Mouse (Mus musculus): ENCODE measurements around the gene Tpd52l2. TPM values are rescaled to one million over a fixed set of nuclear protein-coding genes. Genes with fewer than 3 reads are reported as not detected.

Gene Tpd52l2
- 162 and 169 TPM in 2 replicates for polyA plus RNA-seq (2015; fragmentation: Nextera tagmentation; extraction: Ambion mirVana)

GRCm38 (mm10) chr2:181496831-181497547 is at the start of gene Tpd52l2:
TSS of gene Tpd52l2 (plus strand) at chr2:181497142.
- 0% methylated on average over 46 of the region's 46 CpGs for WGBS
- H3K4me2 ChIP-seq (replicated peaks): peak within 1 kb of the TSS; percentile 97
- ATAC-seq (ENCODE audit: low FRiP score, low read depth): peak; percentile 97
- peak within 1 kb of the TSS; percentile 85 for H3K9ac ChIP-seq
- peaks cover 26% of the 10 kb centered on the region for H3K36me3 ChIP-seq
- H3K27ac ChIP-seq: peak within 1 kb of the TSS; percentile 85
- no peaks in the 10 kb centered on the region for H3K9me3 ChIP-seq
- H3K4me3 ChIP-seq: peak within 1 kb of the TSS; percentile 66
- H3K4me1 ChIP-seq: peaks cover 15% of the 10 kb centered on the region
- no peaks in the 10 kb centered on the region for H3K27me3 ChIP-seq

DNA sequence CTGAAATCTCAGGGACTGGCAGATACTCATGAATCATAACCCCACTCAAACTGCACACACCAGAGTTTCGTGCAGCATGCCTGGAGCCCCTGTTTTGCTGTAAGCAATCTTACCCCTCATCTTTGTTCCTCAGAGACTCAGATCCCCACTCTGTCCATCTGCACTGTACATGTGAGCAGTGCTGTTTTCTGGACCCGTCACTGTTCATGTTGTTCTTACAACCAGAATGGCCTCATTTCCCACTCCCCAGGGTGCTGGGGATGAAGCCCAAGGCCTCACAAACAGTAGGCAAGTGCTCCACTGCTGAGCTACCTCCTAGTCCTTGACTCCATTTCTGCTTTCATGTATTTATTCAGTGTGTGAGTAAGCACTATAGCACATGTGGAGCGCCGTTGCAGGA is 44.8 kb upstream of the Tpd52l2 start:
- peaks cover 7% of the 10 kb centered on the region for H3K27me3 ChIP-seq
- H3K9me3 ChIP-seq: no peaks in the 10 kb centered on the region
- H3K4me3 ChIP-seq: no peak overlapping the region
- no peaks in the 10 kb centered on the region for H3K36me3 ChIP-seq
- H3K4me1 ChIP-seq: no peaks in the 10 kb centered on the region
- WGBS: 77% methylated on average over 4 of the region's 4 CpGs
- no peak overlapping the region for H3K27ac ChIP-seq
- no peak overlapping the region for H3K4me2 ChIP-seq (replicated peaks)
- no peak overlapping the region for H3K9ac ChIP-seq
- no peak for ATAC-seq (ENCODE audit: low FRiP score, low read depth)

GRCm38 (mm10) chr2:181453274-181453673 is 43.7 kb upstream of the Tpd52l2 start:
- 60% methylated on average over 1 of the region's 1 CpGs for WGBS
- H3K4me1 ChIP-seq: peaks cover 6% of the 10 kb centered on the region; the same call in 1 of the 2 replicates
- H3K4me2 ChIP-seq (replicated peaks): no peak overlapping the region
- no peak overlapping the region for H3K9ac ChIP-seq
- H3K27ac ChIP-seq: no peak overlapping the region
- H3K9me3 ChIP-seq: no peaks in the 10 kb centered on the region
- ATAC-seq (ENCODE audit: low FRiP score, low read depth): no peak
- no peaks in the 10 kb centered on the region for H3K36me3 ChIP-seq
- no peak overlapping the region for H3K4me3 ChIP-seq
- H3K27me3 ChIP-seq: peaks cover 17% of the 10 kb centered on the region

- Histone ChIP-seq H3K9ac (no peak overlapping the region), H3K4me1 (peaks cover 18% of the 10 kb centered on the region), H3K4me2 (replicated peaks) (no peak overlapping the region), H3K36me3 (no peaks in the 10 kb centered on the region), H3K27me3 (peaks cover 39% of the 10 kb centered on the region), H3K9me3 (no peaks in the 10 kb centered on the region), H3K27ac (no peak overlapping the region), H3K4me3 (no peak overlapping the region)
- ATAC-seq (ENCODE audit: low FRiP score, low read depth): no peak
- WGBS: 74% methylated on average over 2 of the region's 2 CpGs
Observed at GRCm38 (mm10) chr2:181455899-181456298, 41.0 kb upstream of the Tpd52l2 start.

DNA sequence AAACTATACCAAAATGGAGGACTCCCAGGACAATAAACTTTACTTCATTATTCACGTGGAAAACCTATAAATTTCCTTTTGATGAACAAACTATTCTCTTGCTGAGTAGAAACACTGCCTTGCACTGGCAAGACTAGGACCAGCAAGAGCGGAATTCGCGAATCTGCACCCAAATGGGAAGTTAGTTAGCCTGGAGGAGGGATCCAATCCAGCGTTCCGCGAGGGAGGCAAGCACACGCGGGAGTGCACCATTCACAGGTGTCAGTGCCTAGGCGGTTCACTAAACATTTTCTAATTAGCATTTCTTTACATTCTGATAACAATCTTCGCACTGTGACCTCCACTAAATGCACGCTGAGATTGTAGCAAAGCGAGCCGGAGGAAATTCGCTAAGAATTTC is 39.1 kb upstream of the Tpd52l2 start:
- Histone ChIP-seq H3K9me3 (no peaks in the 10 kb centered on the region), H3K4me2 (replicated peaks) (peak overlapping the region; percentile 99), H3K9ac (no peak overlapping the region), H3K27me3 (peaks cover 58% of the 10 kb centered on the region), H3K4me1 (peaks cover 18% of the 10 kb centered on the region), H3K27ac (no peak overlapping the region), H3K36me3 (no peaks in the 10 kb centered on the region), H3K4me3 (peak overlapping the region; percentile 88)
- ATAC-seq (ENCODE audit: low FRiP score, low read depth): no peak
- WGBS: 6% methylated on average over 15 of the region's 15 CpGs

DNA sequence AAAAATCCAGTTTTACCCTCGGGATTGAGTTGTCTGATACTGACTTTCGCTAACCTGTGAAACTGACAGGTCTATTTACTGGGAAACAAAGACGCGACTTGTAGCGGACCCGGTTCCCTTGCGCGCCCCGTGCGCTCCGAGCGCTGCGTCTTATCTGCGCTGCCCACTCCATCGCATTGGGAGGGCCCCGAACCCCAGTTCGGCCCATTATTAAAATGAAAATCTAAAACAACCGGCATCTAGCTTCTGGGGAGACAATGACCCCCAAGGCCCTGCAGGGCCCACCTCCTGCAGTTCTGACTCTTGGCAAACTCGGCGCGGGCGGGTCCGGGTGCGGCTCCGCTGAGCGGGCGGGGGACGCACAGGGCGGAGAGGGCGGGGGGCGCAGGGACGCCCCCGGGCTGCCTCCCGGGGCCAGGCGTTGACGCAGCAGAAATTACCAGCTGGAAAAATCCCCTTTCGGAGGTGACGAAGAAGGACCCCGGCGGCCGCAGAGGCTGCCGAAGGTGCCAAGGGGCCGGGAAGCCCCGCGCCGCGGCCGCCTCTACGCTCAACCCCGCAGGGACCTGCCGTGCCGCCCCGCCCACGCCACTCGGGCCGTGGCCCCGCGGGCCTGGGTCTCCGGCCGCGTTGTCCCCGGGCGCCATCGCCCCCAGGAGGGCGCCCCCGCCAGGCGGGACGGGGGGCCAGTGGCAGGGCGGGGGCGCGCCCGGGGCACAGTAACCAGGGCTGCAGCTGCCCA is 38.4 kb upstream of the Tpd52l2 start:
- Histone ChIP-seq H3K4me3 (peak overlapping the region; percentile 88), H3K27ac (no peak overlapping the region; the same call in 1 of the 2 replicates)
- 0 out of 2 replicates have a peak, but pooled peaks have one; percentile 4 for ATAC-seq (ENCODE audit: low FRiP score, low read depth)

GRCm38 (mm10) chr2:181459153-181459672 is 37.7 kb upstream of the Tpd52l2 start, which contains the start of gene Zbtb46:
TSS of gene Zbtb46 (minus strand) at chr2:181459426.
- Histone ChIP-seq H3K4me1 (peaks cover 18% of the 10 kb centered on the region), H3K4me3 (peak within 1 kb of the TSS; percentile 88), H3K27me3 (peaks cover 70% of the 10 kb centered on the region), H3K4me2 (replicated peaks) (peak within 1 kb of the TSS; percentile 99), H3K9ac (peak within 1 kb of the TSS; percentile 76), H3K9me3 (no peaks in the 10 kb centered on the region), H3K36me3 (no peaks in the 10 kb centered on the region), H3K27ac (no peak within 1 kb of the TSS; the same call in 1 of the 2 replicates)
- WGBS: under 1% methylated on average over 39 of the region's 83 CpGs
- peak; percentile 93 for ATAC-seq (ENCODE audit: low FRiP score, low read depth)

More for the DNA sequence above, 38.4 kb upstream of the Tpd52l2 start:
- peaks cover 66% of the 10 kb centered on the region for H3K27me3 ChIP-seq
- H3K9me3 ChIP-seq: no peaks in the 10 kb centered on the region
- peak overlapping the region; percentile 76 for H3K9ac ChIP-seq
- H3K36me3 ChIP-seq: no peaks in the 10 kb centered on the region
- peaks cover 18% of the 10 kb centered on the region for H3K4me1 ChIP-seq
- under 1% methylated on average over 68 of the region's 72 CpGs for WGBS
- H3K4me2 ChIP-seq (replicated peaks): peak overlapping the region; percentile 99

- peak; percentile 55 for ATAC-seq (ENCODE audit: low FRiP score, low read depth)
- Histone ChIP-seq H3K27me3 (peaks cover 77% of the 10 kb centered on the region), H3K4me1 (peaks cover 18% of the 10 kb centered on the region)
Observed at GRCm38 (mm10) chr2:181459673-181460621, 37.0 kb upstream of the Tpd52l2 start.

DNA sequence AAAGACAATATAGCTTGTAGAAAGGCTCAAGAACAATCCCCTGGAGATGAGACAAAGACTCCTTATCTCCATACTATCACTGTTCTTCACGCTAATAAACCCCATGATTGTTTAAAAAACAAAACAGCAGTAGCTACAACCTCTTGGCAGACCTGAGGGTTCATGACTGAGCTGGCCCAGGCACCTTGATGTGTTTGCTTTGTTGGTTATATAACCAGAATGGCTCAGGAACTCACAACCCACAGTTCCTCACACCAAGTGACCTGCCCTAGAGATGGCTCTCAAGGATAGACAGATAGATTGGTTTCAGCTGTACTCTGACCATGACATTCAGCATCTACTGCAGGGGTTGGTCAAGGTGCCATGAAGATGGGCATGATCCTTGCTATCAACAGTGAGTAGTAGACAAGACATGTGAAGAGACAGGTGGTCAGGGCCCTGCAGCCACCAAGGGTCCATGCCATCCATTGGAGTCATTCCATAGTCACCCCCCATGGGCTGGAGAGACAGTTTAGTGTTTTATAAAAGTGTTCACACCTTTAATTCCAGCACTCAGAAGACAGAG is 35.3 kb upstream of the Tpd52l2 start:
- 91% methylated on average over 1 of the region's 1 CpGs for WGBS
- H3K36me3 ChIP-seq: no peaks in the 10 kb centered on the region
- no peak overlapping the region for H3K4me2 ChIP-seq (replicated peaks)
- H3K27me3 ChIP-seq: peaks cover 82% of the 10 kb centered on the region
- H3K4me1 ChIP-seq: peaks cover 18% of the 10 kb centered on the region
- no peak overlapping the region for H3K27ac ChIP-seq
- H3K4me3 ChIP-seq: no peak overlapping the region
- ATAC-seq (ENCODE audit: low FRiP score, low read depth): no peak
- H3K9me3 ChIP-seq: no peaks in the 10 kb centered on the region
- no peak overlapping the region for H3K9ac ChIP-seq

More at GRCm38 (mm10) chr2:181459673-181460621, 37.0 kb upstream of the Tpd52l2 start:
- peak overlapping the region; percentile 88 for H3K4me3 ChIP-seq
- H3K36me3 ChIP-seq: no peaks in the 10 kb centered on the region
- H3K9me3 ChIP-seq: no peaks in the 10 kb centered on the region
- H3K9ac ChIP-seq: peak overlapping the region; percentile 68
- H3K27ac ChIP-seq: no peak overlapping the region
- under 1% methylated on average over 69 of the region's 71 CpGs for WGBS
- peak overlapping the region; percentile 99 for H3K4me2 ChIP-seq (replicated peaks)

GRCm38 (mm10) chr2:181462604-181463003 is 34.3 kb upstream of the Tpd52l2 start:
- Histone ChIP-seq H3K9me3 (no peaks in the 10 kb centered on the region), H3K4me2 (replicated peaks) (no peak overlapping the region), H3K9ac (no peak overlapping the region), H3K27ac (no peak overlapping the region), H3K36me3 (no peaks in the 10 kb centered on the region), H3K27me3 (peaks cover 73% of the 10 kb centered on the region), H3K4me3 (no peak overlapping the region), H3K4me1 (peaks cover 18% of the 10 kb centered on the region)
- 86% methylated on average over 1 of the region's 1 CpGs for WGBS
- ATAC-seq (ENCODE audit: low FRiP score, low read depth): no peak

All from limb, embryonic 13.5 days (tissue).